Mouse (Mus musculus): Measurements from ENCODE around the gene Sox6.

Gene Sox6

DNA sequence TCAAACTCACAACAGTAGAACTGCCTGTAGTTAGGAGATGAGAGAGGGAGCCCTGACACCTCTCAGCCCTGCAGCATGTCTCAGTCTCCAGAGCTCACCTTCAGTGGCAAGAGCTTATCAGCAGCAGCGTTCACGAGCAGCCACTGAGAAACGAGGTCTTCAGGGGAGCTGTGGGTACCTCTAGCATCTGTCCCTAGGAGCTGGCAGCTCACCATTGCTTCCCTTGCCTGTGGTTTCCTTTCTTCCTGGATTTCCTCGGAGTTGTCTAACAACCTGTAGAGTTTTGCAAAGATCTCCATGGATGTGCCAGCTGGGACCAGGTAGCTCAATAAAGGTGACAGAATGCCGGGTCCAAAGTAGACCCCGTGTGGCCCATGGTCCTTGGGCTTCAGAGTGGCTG is 563.4 kb downstream of the Sox6 start:
- DNase-seq = no peak

DNA sequence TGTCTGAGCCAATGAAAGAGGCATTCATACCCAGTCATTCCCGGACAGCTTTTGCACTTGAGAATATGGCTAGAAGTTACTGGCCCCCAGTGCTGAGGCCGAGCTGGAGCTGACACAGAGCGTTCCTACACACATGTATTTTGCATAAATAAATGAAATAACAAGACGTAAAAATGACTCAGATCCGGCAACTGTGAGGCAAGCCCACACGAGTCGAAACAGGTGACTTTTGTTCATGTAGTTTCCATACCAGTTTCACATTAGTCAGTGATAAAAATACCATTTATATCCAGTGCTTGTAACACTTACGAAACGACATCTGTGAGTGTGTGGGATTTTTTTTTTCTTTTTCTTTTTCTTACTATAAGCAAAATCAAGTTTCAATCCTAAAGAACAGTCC is 564.5 kb downstream of the Sox6 start:
- DNase-seq = no peak

DNA sequence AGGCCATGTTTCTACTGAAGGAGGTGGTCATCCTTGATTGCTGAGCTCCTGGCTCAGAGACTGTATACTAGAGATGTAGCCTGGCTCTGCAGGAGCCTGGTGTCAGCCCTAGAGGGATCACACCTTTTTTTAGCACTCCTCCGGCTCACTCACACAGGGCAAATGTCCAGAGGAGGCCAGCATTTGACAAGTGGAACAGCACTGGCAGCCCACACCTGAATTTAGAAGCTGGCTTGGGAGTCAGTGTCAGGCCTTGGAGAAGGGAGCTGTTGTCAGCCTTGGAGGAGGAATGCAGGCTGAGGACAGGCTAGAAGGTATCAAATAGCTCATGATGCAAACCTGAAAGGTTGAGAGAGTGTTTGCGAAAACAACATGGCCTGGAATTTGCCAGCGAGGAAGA is 565.7 kb downstream of the Sox6 start:
- no peak for DNase-seq

DNA sequence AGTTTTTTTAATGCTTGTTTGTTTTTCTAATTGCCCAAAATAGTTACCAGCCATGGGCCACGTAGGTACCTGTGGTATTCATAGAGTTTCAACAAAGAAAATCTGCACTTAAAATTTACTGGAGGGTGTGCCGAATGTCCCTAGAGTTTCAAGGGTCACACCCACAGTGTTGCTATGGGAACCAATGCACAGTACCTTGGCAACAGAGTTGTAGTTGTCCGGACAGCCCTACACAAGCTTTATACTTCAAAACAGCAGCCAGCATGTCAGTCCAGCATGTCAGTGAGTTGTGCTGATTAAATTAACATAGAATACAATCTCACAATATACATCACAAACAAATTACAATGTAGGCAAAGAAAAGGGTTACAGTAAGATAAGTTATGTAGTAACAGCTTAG is 567.1 kb downstream of the Sox6 start:
- DNase-seq = no peak

DNA sequence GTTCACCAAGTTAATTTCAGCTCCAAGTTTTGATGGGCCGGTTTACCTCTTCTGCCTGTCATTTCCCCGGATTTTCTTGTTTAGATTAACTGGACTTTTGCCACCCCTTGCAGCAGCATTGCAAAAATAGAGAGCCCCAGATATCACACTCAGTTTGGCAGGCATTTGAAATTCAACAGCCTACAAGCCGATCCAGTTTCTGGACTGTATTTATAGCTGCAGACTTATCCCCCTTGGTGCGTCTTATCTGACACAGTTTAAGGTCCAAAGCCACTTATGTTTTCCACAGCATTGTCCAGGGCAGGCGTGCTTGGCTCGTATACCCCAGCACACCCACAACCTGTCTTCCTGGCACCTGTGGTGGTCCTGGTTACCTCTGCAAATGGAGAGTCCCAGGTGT is 571.8 kb downstream of the Sox6 start:
- DNase-seq = no peak

DNA sequence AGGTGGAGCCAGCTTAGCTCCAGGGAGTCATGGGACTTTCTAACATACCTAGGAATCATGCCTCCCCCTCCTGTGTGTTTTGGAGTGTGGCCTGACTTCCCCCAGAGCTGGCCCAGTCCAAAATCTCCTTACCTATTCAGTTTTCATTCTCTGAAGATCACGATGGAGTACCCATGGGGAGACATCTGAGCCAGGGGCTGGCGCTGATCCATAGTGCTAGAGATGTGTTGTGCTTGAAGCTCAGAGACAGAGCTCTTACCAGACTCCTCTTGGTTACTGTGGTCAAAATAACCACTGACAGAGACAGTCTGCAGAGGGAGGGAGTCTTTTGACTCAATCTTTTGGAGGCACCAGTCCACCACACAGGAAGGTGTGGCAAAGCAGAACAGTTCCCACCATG is 575.2 kb downstream of the Sox6 start:
- DNase-seq = no peak

DNA sequence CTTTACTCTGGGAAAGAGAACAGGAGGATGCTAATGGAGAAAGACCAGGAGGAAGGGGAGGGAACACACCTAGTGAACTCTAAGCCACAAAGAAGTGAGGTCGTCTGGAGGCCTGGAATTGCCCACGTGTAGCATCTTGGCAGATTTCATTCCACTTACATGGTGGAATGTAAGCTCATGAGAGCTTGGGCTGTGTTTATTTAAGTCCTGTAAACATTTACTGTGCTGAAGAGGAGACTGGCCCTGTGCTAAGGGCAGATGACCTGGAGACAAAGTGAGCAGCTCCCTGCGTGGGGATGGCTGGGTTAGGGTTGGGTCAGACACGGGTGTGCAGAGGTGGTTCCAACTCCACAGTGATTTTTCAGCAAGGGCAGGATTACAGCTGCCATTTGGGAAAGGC is 576.3 kb downstream of the Sox6 start:
- DNase-seq = no peak

DNA sequence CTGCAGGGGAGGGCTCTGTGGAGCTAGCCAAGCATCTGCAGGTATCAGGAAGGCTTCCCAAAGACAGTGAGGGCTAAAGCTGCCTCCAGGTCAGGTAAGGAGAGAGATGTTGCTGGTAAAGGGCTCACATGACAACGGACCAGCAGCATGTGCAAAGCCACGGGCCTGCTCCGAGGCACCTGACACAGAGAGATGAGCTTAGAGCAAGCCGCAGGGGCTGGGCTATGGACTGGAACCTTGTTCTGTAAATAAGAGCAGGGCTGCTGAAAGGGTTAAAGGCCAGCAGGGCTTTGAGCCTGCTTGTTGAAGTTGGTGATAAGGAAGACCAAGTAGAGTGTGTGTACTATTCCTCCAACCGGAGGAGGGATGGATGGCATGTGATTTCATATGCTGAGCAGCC is 583.6 kb downstream of the Sox6 start:
- no peak for DNase-seq

DNA sequence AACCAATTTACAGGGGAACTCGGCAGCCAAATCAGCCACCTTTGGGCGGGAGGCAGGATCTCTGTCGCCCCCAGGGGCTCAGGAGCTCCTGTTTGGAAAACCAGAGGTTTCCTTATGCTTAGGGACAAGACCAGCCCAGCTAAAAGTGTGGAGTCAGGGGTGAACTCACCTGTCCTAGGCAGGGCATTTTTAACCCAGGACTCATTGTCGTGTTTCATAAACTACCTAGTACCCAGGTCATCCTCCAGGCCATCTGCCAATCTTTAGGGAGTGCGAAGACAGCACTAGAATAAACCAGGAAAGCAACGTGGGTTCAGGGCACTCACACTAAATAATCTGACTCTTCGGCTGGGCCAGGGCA is 584.9 kb downstream of the Sox6 start:
- no peak for DNase-seq

DNA sequence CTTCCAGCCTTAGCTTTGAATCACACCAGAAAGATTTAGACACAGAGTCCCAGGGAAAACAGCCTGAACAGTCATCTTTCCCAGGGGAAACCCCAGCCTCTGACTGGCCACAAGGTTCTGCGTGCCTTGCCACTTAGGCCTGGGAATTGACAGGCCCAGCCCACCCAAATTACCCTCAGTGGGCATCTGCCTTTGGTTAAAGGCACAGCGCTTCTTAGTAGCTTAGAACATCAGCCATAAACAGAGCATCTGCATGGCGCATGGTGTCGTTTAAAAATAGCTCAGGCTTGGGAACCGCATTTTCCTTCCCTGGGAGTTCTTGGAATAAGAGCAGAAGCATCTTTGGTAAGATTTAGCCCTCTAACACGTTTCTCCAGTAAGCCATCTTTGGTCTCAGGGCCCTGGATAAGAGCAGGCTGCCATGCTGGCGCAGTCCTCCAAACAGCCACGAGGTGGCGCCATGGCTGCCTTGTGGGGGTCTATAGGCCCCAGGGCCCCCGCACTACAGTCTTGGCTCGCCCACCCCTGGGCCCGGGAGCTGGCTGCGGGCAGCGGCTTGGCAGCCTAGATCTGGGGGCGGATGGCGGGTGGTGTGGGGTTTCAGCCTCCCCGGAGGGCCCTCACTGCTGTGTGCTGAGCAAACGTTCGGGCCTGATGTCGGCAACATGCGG is 585.4 kb downstream of the Sox6 start:
- peak; percentile 79 for DNase-seq

DNA sequence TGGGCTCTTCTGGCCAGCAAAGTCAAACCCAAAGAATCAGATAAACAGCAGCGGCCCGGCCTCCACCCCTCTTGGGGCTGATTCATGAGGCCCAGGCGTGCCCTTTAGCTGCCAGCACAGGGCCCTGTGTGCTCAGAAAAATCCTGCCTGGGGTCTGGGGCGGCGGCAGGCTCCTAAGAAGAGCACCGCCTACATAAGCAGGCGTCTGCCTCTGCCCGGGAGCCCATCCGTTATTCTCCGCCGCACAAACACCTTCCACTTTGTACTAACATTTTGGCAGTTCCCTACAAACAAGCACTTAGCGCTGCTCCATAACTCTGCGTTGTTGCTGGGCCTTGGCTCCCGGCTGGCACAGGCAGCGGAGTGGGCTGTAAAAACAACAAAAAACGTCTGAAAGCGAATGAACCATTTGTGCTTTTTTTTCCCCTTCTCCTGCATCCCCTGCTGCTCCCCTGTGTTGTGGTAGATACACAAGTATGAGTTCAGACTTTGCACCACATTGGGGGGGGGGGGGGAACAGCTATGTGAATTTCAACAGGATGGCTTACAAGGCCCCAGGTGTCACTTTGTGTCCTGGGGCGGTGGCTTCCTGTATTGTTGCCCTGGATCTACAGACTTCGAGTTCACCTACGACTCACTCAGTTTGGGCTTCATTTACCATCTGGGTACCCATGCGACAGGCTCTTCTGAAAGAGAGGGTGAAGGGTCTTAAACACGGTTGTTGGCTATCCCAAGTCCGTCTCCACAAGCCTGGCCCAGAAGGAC is 588.0 kb downstream of the Sox6 start:
- DNase-seq = peak; percentile 9 to 20

DNA sequence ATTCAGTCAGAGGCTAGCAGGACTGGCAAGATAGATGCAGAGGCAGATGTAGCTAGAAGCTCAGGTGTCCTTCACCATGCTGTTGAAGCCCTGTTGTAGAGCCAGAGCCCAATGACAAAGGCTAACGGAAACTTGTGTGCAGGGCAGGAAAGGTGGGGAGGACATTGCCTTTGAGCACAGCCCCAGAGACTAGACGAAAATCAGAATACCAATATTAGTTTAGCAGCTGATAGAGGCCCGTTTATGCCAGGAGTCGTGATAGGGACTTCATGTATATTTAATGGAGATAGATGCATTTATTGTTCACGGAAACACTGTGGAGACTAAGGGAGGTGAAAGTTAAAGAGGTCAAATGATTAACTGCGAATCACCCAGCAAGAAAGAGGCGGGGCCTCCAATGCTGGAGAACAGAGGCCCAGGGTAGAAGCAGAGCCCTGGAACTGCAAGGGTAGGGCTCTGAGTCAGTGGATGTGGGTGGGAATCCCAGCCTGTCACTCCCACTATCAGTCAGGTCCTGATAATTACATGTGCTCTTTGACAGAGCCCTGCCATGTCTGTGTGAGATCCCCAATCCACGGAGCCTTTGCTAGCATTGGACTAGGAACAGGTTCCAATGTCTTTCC is 590.1 kb downstream of the Sox6 start:
- peak; percentile 10 to 19 for DNase-seq

DNA sequence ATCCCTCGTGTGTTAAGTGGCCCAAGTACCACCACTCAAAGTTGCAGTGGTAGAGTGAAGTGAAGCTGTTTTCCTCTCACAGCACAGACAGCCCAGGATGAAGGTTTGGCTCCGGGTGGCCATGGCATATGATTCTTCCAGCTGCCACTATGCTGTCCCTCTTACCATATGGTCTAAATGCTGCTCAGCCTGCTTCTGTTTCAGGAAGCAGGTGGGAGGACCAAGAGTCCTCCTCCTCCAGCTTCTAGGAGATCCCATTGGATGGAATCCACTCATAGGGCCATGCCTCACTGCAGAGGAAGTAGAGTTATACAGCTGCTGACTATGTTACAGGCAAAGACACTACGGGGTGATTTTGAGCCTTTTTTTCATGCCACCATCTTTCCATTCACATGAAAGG is 591.5 kb downstream of the Sox6 start:
- no peak for DNase-seq

DNA sequence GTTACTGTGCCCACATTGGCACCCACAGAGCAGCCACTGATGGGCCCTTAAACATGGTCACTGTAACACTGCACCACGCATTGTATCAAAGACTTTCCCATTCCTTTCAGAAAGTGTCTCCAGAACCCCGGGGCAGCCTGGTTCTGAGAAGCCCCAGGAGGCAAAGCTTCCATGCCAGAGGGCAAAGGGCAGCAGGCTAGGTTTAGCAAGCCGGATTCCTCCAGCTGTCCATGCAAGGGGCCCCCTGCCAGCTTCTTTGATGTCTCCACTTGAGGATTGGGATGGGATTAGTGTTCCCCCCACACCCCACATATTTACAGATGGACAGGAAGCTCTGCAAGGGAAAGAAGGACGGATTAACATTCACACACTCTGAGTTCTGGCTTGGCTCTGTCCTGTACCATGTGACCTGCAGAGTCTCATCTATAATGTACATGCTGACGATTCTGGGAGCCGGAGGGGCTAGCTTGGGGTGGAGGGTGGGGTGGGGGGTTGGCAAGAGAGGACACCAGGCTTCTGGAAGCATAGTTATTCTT is 592.0 kb downstream of the Sox6 start:
- peak in 1 of 2 experiments; percentile 10 for DNase-seq

DNA sequence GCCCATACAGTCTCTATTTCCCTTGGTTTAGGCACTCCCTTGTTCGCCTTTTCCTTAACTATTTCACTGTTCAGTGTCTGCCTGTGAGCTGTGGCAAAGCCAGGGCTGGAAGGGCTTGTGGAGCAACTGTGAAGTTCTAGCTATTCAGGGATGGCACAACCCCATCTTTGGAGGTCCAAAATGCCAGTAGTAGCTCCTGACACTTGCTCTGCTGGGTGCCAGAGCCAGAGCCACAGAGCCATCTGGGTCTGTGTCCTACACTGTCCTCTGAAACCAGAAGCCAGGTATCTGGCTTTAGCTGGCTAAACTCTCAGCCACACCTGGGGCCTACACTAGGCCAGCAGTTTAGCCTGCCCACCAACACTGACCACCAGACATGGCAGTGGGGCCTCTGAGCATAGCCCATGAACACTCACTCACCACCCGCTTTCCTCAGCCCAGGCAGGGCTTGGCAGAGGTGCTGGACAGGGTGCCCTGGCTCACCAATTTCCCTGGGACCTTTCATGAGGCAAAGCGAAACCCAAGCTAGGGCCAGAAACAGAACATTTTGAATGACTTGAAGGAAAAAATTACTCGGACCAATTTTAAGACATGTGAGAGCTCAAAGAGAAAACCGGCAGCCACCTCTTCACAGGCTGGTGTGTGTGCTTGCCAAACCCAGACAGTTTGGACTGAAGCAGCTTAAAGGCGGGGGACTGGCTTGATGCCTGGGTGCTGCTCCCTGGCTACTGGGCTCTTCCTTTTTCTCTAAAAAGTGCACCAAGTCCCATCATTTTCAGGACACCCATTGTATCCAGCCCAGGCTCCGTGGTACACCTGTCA is 612.2 kb downstream of the Sox6 start:
- DNase-seq = no peak

DNA sequence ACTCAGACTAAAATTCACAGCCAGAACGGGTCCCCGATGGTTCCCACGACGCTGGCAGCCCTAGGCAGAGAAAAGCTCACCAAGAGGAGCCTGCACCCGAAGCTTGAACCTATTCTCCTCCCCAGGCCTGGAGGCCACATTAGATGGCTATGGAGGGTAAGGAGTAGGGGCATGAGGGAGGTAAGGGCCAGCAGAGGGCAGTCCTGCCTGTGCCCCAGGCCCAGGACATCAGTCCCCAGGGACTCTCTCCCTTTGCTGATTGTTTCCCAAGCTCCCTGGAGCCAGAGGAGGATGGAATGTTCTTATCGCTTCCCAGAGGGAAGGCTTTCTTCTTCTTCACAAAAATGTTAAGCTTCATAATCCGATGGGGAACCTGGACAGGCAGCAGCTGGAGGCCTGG is 615.8 kb downstream of the Sox6 start:
- no peak for DNase-seq

DNA sequence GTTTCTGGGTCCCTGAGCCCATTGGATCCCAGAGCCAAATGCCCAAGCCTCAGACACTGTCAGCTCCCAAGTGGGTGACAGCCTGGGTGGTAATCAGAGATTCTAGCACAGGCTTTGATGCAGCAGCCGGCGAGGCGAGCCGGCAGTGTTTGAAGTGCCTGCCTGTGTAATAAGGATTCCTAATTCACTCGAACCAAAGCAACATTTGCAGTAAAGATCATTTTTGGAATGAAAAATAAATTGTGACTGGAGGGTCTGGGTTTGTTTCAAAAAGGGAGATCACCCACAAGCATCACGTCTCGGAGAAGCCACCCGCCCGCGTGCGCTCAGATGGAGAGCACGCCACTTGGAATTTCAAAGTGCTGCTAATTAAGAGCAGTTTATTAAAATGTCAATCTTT is 617.6 kb downstream of the Sox6 start:
- DNase-seq = no peak

All from kidney, postnatal 4 days (tissue).